Mouse (Mus musculus) small intestine, adult 2 months (tissue): Measurements from ENCODE around the gene Selenoi. TPM values are rescaled to one million over a fixed set of nuclear protein-coding genes. Genes with fewer than 3 reads are reported as not detected.

Source experiments
- H3K27ac ChIP-seq: fragments of 200-500 bp; 2 replicates; pipeline ENCODE4 v1.5.1; 2012; ENCODE audit warnings: low read depth, low read length, control low read depth, inconsistent platforms; ENCODE audit not compliant: insufficient read depth
- H3K27me3 ChIP-seq: fragments of 200-500 bp; 2 replicates; pipeline ENCODE4 v1.6.1; 2012; ENCODE audit warnings: mild to moderate bottlenecking, moderate library complexity, low read length, inconsistent platforms; ENCODE audit not compliant: control insufficient read depth, insufficient read depth
- H3K36me3 ChIP-seq: fragments of 200-500 bp; 2 replicates; pipeline ENCODE4 v1.6.1; 2012; ENCODE audit warnings: mild to moderate bottlenecking, low read length, control low read depth, inconsistent platforms; ENCODE audit not compliant: control insufficient read depth, insufficient read depth
- H3K4me1 ChIP-seq: fragments of 200-500 bp; 2 replicates; pipeline ENCODE4 v1.6.1; 2012; ENCODE audit warnings: low read length, inconsistent platforms, mixed read lengths; ENCODE audit not compliant: control insufficient read depth, insufficient read depth, insufficient read length
- H3K4me3 ChIP-seq: fragments of 200-500 bp; 2 replicates; pipeline ENCODE4 v1.5.1; 2012; ENCODE audit warnings: low read depth, mild to moderate bottlenecking, control low read depth, inconsistent platforms, low read length, moderate library complexity
- CTCF ChIP-seq: fragments of 200-500 bp; IDR thresholded peaks from 2 replicates; pipeline ENCODE4 v1.5.1; 2012; ENCODE audit warnings: low read depth, mild to moderate bottlenecking, control low read depth, inconsistent platforms, low read length, moderate library complexity, mixed read lengths; ENCODE audit not compliant: insufficient replicate concordance, insufficient read length; ENCODE audit errors: extremely low read depth
- POLR2A ChIP-seq: fragments of 200-500 bp; IDR thresholded peaks from 2 replicates; pipeline ENCODE4 v1.6.1; 2012; ENCODE audit warnings: low read depth, mild to moderate bottlenecking, control low read depth, inconsistent platforms, low read length, moderate library complexity
- WGBS: fragments of 180-500 bp; shearing (Covaris S2); methylation state at CpG from one replicate; pipeline ENCODE4 v1.1.7; 2018; 5-methylcytosine and 5-hydroxymethylcytosine counted together
- polyA plus RNA-seq: library from polyadenylated mRNA; depleted of rRNA; stranded (reverse); fragments of >200 nt; gene quantifications from 2 replicates; pipeline ENCODE4 v1.2.3, GENCODE M21; 2012

Selenoi gene
- polyA plus RNA-seq, 1 experiment: 107 TPM

GRCm38 (mm10) chr5:30235641-30236126 is 3.3 kb downstream of the Selenoi start:
- H3K36me3 ChIP-seq: peaks cover 1% of the 10 kb centered on the region; the same call in 1 of the 2 replicates
- WGBS: 43% methylated on average over 2 of the region's 2 CpGs
- no peak overlapping the region for H3K4me3 ChIP-seq
- peak overlapping the region; percentile 2; the same call in 1 of the 2 replicates for H3K27ac ChIP-seq
- peaks cover 15% of the 10 kb centered on the region; the same call in 1 of the 2 replicates for H3K4me1 ChIP-seq
- no peak for TF ChIP-seq CTCF
- TF ChIP-seq POLR2A: no peak
- no peaks in the 10 kb centered on the region for H3K27me3 ChIP-seq

GRCm38 (mm10) chr5:30238533-30238932 is 6.2 kb downstream of the Selenoi start:
- TF ChIP-seq CTCF (no peak), POLR2A (no peak)
- WGBS: 37% methylated on average over 5 of the region's 5 CpGs
- peak overlapping the region; percentile 75 for H3K27ac ChIP-seq
- no peaks in the 10 kb centered on the region for H3K36me3 ChIP-seq
- no peaks in the 10 kb centered on the region for H3K27me3 ChIP-seq
- peaks cover 18% of the 10 kb centered on the region; the same call in 1 of the 2 replicates for H3K4me1 ChIP-seq
- H3K4me3 ChIP-seq: no peak overlapping the region

- Histone ChIP-seq H3K36me3 (no peaks in the 10 kb centered on the region), H3K27me3 (no peaks in the 10 kb centered on the region), H3K27ac (peak overlapping the region; percentile 61; the same call in 1 of the 2 replicates), H3K4me1 (peaks cover 23% of the 10 kb centered on the region; the same call in 1 of the 2 replicates), H3K4me3 (no peak overlapping the region)
- 51% methylated on average over 7 of the region's 7 CpGs for WGBS
- TF ChIP-seq CTCF (no peak), POLR2A (no peak)
Measured at GRCm38 (mm10) chr5:30240552-30240951, 8.2 kb downstream of the Selenoi start.

- TF ChIP-seq POLR2A (no peak), CTCF (no peak)
- H3K4me3 ChIP-seq: peak overlapping the region; percentile 37
- H3K27ac ChIP-seq: peak overlapping the region; percentile 97
- no peaks in the 10 kb centered on the region; the same call in 1 of the 2 replicates for H3K36me3 ChIP-seq
- H3K27me3 ChIP-seq: no peaks in the 10 kb centered on the region
- peaks cover 13% of the 10 kb centered on the region; the same call in 1 of the 2 replicates for H3K4me1 ChIP-seq
- WGBS: 10% methylated on average over 1 of the region's 1 CpGs
Measured at GRCm38 (mm10) chr5:30242410-30242809, 10.0 kb downstream of the Selenoi start.

- no peak for TF ChIP-seq POLR2A
- TF ChIP-seq CTCF: peak; percentile 53; the same call in 1 of the 2 replicates
- H3K27me3 ChIP-seq: no peaks in the 10 kb centered on the region
Measured at GRCm38 (mm10) chr5:30243741-30244140, 11.4 kb downstream of the Selenoi start.

GRCm38 (mm10) chr5:30245861-30246416 is 13.6 kb downstream of the Selenoi start:
- no peak for TF ChIP-seq POLR2A
- TF ChIP-seq CTCF: no peak
- H3K4me1 ChIP-seq: peaks cover 8% of the 10 kb centered on the region; the same call in 1 of the 2 replicates
- no peak overlapping the region for H3K4me3 ChIP-seq
- peak overlapping the region; percentile 43; the same call in 1 of the 2 replicates for H3K27ac ChIP-seq
- no peaks in the 10 kb centered on the region for H3K27me3 ChIP-seq
- 73% methylated on average over 9 of the region's 9 CpGs for WGBS
- H3K36me3 ChIP-seq: peaks cover 13% of the 10 kb centered on the region

More at GRCm38 (mm10) chr5:30243741-30244140, 11.4 kb downstream of the Selenoi start:
- 28% methylated on average over 9 of the region's 9 CpGs for WGBS
- peaks cover 10% of the 10 kb centered on the region; the same call in 1 of the 2 replicates for H3K4me1 ChIP-seq
- peaks cover 3% of the 10 kb centered on the region; the same call in 1 of the 2 replicates for H3K36me3 ChIP-seq
- peak overlapping the region; percentile 23; the same call in 1 of the 2 replicates for H3K27ac ChIP-seq
- H3K4me3 ChIP-seq: no peak overlapping the region

- TF ChIP-seq CTCF: peak; percentile 37; the same call in 1 of the 2 replicates
- TF ChIP-seq POLR2A: no peak
- Histone ChIP-seq H3K27ac (no peak overlapping the region), H3K36me3 (peaks cover 23% of the 10 kb centered on the region), H3K4me1 (peaks cover 6% of the 10 kb centered on the region; the same call in 1 of the 2 replicates), H3K4me3 (no peak overlapping the region), H3K27me3 (no peaks in the 10 kb centered on the region)
- 95% methylated on average over 1 of the region's 1 CpGs for WGBS
Measured at GRCm38 (mm10) chr5:30247666-30248065, 15.3 kb downstream of the Selenoi start.
